Mouse (Mus musculus) forebrain, embryonic 16.5 days (tissue): Measurements from ENCODE around the gene Arid3b. TPM values are rescaled to one million over a fixed set of nuclear protein-coding genes. Genes with fewer than 3 reads are reported as not detected.
A peak's percentile ranks its signal among the peaks of the same experiment; 100 is the strongest.

Experiments used
- ATAC-seq: fragments of 200-750 bp; cut with Nextera tagmentation; 2 replicates; pipeline ENCODE4 v1.8.0; 2017; ENCODE audit warnings: mild to moderate bottlenecking, moderate library complexity
- H3K27ac ChIP-seq: fragments of 300-500 bp; sonication (generic); 2 replicates; pipeline ENCODE4 v1.5.1; 2014; ENCODE audit warnings: low read length, control low read depth
- H3K27me3 ChIP-seq: fragments of 300-500 bp; sonication (generic); replicated peaks from 2 replicates; pipeline ENCODE4 v1.6.1; 2014; ENCODE audit warnings: low read length; ENCODE audit not compliant: control insufficient read depth, insufficient read depth
- H3K36me3 ChIP-seq: fragments of 300-500 bp; sonication (generic); 2 replicates; pipeline ENCODE4 v1.6.1; 2014; ENCODE audit not compliant: control insufficient read depth, insufficient read depth
- H3K4me1 ChIP-seq: fragments of 300-500 bp; sonication (generic); replicated peaks from 2 replicates; pipeline ENCODE4 v1.6.1; 2014; ENCODE audit warnings: low read length; ENCODE audit not compliant: control insufficient read depth, insufficient read depth
- H3K4me2 ChIP-seq: fragments of 300-500 bp; sonication (generic); 2 replicates; pipeline ENCODE4 v1.6.1; 2014; ENCODE audit warnings: mild to moderate bottlenecking, low read length, control low read depth
- H3K4me3 ChIP-seq: fragments of 300-500 bp; sonication (generic); replicated peaks from 2 replicates; pipeline ENCODE4 v1.5.1; 2014; ENCODE audit warnings: mild to moderate bottlenecking, low read length, control low read depth
- H3K9ac ChIP-seq: fragments of 300-500 bp; sonication (generic); replicated peaks from 2 replicates; pipeline ENCODE4 v1.6.1; 2014; ENCODE audit warnings: low read depth, low read length, control low read depth
- H3K9me3 ChIP-seq: fragments of 300-500 bp; sonication (generic); 2 replicates; pipeline ENCODE4 v1.6.1; 2016; ENCODE audit warnings: low read length; ENCODE audit not compliant: control insufficient read depth
- WGBS: fragments of 180-500 bp; shearing (Covaris S2); extraction: QIAGEN DNeasy Blood & Tissue Kit; methylation state at CpG from one replicate; pipeline ENCODE4 v1.1.7; 2014; 5-methylcytosine and 5-hydroxymethylcytosine counted together
- polyA plus RNA-seq: library from polyadenylated mRNA; unstranded; fragments of >200 nt; fragmentation: Nextera tagmentation; extraction: Ambion mirVana; gene quantifications from 2 replicates; pipeline ENCODE4 v1.2.1, GENCODE M21; 2015

Gene Arid3b
- polyA plus RNA-seq, 1 experiment from 2014 or later: 10.6 TPM

DNA sequence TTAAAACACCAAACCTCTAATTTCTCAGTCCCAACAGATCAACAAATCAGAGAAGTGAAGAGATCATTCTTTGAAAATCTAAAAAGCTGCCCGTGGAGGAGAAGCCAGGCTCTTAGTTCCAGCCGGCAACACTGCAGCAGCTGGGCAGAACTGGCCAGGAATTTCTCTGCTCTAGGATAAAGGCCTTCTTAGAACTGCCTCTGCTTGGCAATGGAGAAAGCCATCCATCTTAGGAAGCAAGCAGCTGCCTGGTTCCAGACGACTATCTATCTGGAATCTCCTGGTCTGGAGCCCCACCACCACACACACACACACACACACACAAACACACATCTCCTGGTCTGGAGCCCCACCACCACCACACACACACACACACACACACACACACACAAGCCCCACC lies 21.7 kb downstream of the Arid3b start:
- no peak overlapping the region for H3K9ac ChIP-seq
- peaks cover 39% of the 10 kb centered on the region for H3K4me1 ChIP-seq
- no peaks in the 10 kb centered on the region for H3K36me3 ChIP-seq
- 45% methylated on average over 3 of the region's 3 CpGs for WGBS
- ATAC-seq: no peak
- no peaks in the 10 kb centered on the region for H3K27me3 ChIP-seq
- no peaks in the 10 kb centered on the region for H3K9me3 ChIP-seq
- H3K4me2 ChIP-seq: no peak overlapping the region
- no peak overlapping the region for H3K4me3 ChIP-seq
- H3K27ac ChIP-seq: no peak overlapping the region

DNA sequence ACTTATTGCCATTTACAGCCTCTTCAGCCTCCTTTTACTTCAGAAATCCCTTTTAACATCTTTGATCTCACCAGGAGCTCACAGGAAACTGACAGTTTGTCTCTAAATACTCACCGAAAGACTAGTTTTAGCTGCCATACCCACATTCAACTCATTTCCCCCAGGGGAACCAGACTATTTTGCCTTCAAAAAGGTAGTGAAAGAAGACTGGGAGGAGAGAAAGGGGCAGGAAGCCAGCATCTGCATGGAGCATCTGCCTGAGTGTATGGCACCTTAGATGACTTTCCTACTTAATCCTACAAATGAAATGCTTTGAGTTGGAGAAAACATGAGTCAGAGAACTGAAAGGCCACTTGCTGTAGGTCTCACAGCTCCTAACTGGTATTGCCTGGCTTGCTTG lies 22.6 kb downstream of the Arid3b start:
- no peaks in the 10 kb centered on the region for H3K27me3 ChIP-seq
- no peaks in the 10 kb centered on the region for H3K36me3 ChIP-seq
- H3K27ac ChIP-seq: no peak overlapping the region
- no peak overlapping the region for H3K4me3 ChIP-seq
- H3K4me1 ChIP-seq: peaks cover 44% of the 10 kb centered on the region
- H3K4me2 ChIP-seq: no peak overlapping the region
- no peak overlapping the region for H3K9ac ChIP-seq
- 19% methylated on average over 1 of the region's 1 CpGs for WGBS
- no peaks in the 10 kb centered on the region for H3K9me3 ChIP-seq
- ATAC-seq: no peak

DNA sequence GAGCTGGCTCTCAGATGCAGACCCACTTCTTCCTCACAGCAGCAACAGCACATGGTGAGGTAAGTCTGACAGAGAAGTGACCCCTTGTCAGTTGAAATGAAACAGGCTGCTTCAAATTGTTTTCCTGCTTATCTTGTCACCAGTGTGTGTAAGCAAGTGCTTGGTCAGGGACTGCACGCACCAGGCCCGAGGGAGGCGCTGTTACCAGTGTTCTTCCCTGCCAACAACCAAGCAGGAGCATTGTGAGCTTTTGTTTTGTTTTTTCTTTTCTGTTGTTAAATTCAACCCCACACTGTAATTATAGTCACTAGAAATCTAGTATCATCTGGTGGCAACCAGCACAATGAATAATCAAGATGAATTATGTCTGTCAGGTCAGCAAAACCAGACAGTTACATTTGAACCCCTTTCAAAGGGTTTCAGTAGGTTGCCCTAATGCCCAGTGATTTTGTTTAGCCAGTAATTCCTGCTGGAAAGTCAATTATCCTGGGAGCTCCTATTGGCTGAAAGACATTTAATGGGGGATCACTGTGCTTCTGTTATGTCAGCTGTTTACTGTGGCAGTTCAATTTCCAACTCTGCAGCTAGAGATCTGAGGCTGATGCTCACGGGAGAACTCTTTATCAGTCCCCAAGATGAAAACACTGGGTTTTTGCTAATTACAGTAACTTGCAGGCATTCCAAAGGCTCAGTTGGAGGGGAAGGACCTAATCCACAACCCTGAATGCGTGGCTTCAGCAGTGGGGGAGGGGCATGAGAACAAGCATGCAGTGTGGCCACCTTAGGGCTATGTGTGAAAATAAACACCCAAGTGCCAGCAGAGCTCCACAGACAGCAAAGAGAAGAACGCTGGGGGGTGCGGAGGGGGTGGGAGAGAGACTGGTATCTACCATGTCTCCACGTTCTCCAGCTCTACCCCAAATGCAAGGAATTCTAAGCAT lies 24.5 kb downstream of the Arid3b start:
- Histone ChIP-seq H3K27me3 (no peaks in the 10 kb centered on the region), H3K27ac (peak overlapping the region; percentile 16), H3K4me1 (peaks cover 47% of the 10 kb centered on the region), H3K9ac (no peak overlapping the region), H3K4me3 (no peak overlapping the region), H3K4me2 (no peak overlapping the region), H3K9me3 (no peaks in the 10 kb centered on the region), H3K36me3 (no peaks in the 10 kb centered on the region)
- 27% methylated on average over 8 of the region's 8 CpGs for WGBS
- peak; percentile 22; the same call in 1 of the 2 replicates for ATAC-seq

DNA sequence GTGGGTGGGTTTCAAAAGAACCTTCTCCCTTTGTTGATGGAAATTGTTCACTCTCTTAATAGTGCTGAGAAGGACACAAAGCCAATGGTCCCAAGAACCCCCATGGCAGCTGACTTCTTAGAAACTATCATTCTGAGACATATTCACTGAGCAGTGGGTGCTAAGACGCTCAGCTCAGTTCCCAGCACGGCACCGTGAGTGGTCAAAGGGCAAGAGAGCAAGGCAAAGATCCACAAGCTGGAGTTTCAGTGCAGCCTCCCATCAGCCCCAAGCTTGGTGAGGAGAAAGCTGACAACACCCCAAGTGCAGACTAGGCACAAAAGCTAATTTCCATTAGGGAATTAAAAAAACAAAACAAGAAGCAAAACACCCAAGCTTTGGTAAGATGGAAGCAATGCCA lies 25.9 kb downstream of the Arid3b start:
- ATAC-seq: no peak
- no peak overlapping the region for H3K4me3 ChIP-seq
- WGBS: 79% methylated on average over 3 of the region's 3 CpGs
- no peak overlapping the region for H3K27ac ChIP-seq
- no peaks in the 10 kb centered on the region for H3K27me3 ChIP-seq
- H3K36me3 ChIP-seq: no peaks in the 10 kb centered on the region
- no peak overlapping the region for H3K9ac ChIP-seq
- no peak overlapping the region for H3K4me2 ChIP-seq
- no peaks in the 10 kb centered on the region for H3K9me3 ChIP-seq
- H3K4me1 ChIP-seq: peaks cover 45% of the 10 kb centered on the region

DNA sequence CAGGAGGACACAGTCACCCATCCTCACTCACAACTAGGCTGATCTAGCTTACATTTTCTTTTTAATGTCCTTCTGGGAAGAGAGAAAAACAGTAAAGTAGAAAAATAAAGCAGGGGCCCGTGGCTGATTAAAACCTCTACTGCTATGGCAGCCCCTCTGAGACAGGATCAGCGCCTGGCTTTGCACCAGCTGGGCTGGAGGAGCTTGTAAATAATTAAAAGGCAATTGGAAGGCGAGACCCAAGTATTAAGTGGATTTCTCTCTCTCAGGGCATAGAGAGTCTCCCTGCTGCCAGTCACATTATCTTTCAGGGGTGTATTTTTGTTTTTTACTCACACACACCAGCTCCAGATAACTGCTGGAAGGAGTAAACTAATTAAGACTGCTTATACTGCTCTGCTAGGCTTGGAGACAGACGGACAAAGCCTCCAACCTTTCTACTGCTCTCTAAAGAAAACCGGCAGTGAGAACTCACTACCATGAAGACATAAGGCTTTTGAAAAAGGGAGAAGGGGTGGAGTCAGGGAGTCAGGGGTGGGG lies 27.8 kb downstream of the Arid3b start:
- peak; percentile 67 for ATAC-seq
- peaks cover 38% of the 10 kb centered on the region for H3K4me1 ChIP-seq
- H3K9ac ChIP-seq: no peak overlapping the region
- no peaks in the 10 kb centered on the region for H3K27me3 ChIP-seq
- H3K4me3 ChIP-seq: no peak overlapping the region
- H3K27ac ChIP-seq: peak overlapping the region; percentile 58
- H3K4me2 ChIP-seq: no peak overlapping the region
- no peaks in the 10 kb centered on the region for H3K9me3 ChIP-seq
- H3K36me3 ChIP-seq: no peaks in the 10 kb centered on the region
- 8% methylated on average over 5 of the region's 5 CpGs for WGBS

DNA sequence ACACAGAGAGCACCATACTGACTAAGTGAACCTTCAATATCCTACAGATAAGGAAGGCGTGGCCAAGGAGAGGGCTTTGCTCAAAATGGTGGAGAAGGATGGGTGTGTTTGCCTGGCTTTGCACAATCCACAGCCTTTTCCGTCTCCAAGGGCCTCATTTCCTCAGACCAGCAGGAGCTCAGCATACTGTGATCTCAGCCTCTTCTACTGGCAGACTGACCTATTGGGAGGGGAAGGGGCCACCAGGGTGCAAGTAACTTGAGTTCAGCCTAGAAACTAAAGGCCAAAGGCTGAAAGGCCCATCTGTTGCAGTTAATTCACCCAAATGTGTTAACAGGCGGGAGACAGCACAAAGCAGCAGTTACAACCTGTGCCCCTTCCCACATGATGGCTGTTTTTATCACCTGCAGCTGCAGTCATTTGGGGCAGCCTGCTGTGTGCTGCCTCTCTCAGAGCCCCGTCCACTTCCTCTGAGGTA lies 29.4 kb downstream of the Arid3b start:
- Histone ChIP-seq H3K4me3 (no peak overlapping the region), H3K4me1 (peaks cover 29% of the 10 kb centered on the region), H3K9me3 (no peaks in the 10 kb centered on the region), H3K4me2 (no peak overlapping the region), H3K27me3 (no peaks in the 10 kb centered on the region), H3K27ac (no peak overlapping the region), H3K9ac (no peak overlapping the region), H3K36me3 (no peaks in the 10 kb centered on the region)
- no peak for ATAC-seq
- WGBS: 75% methylated on average over 4 of the region's 4 CpGs

DNA sequence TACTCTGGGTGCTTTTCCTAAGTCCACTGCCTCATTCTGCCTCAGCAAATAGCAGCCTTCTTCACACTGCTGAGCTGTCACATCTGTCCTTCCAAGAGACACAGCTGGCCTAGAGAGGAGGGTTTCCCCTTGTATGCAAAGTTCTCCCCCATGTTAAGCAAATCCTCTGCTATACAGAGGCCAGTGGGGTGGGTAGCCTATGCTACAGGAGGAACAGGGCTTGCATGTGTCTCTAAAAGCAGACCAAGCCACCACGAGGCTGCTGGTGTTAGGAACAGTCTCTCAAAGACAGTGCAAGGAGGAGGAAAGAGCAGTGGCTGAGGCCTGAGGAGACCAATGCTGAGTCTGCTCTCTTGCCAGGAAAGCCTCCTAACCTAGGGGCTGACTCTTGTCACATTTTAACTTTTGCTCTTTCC lies 30.5 kb downstream of the Arid3b start:
- Histone ChIP-seq H3K27ac (no peak overlapping the region), H3K4me2 (no peak overlapping the region), H3K9ac (no peak overlapping the region), H3K4me1 (peaks cover 20% of the 10 kb centered on the region), H3K9me3 (no peaks in the 10 kb centered on the region), H3K36me3 (no peaks in the 10 kb centered on the region), H3K4me3 (no peak overlapping the region), H3K27me3 (no peaks in the 10 kb centered on the region)
- no peak for ATAC-seq
- WGBS: 42% methylated on average over 1 of the region's 1 CpGs

DNA sequence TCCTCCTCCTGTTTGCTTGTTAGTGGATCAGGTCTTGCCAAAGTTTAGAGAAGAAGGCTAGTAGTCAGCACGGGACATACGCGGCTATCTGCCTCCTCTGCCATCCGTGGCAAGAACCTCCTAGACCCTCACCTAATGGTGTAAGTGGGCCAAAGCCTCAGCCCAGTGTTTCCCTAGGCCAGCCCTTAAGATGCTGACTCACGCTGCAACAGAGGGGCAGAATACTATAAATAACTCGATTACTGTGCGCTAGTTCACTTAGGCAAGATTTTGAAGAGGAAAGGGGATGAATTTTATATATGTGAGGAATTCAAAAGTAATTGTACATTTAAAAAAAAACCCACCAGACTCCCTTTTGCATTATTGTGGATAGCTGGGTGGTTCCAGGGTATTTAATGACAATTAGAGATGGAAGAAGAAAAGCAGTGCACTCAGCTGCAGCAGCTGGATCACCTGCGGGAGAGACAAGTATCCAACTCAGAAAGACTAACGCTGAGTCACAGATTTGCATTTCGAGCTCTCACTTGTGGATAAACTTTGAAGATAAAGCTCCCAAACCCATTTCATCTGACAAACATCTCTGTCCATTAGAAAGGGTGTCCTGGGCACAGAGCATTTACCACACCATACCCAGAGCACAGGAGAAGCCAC lies 31.4 kb downstream of the Arid3b start:
- Histone ChIP-seq H3K4me3 (no peak overlapping the region), H3K9ac (no peak overlapping the region), H3K4me2 (no peak overlapping the region), H3K9me3 (no peaks in the 10 kb centered on the region), H3K27ac (no peak overlapping the region), H3K36me3 (no peaks in the 10 kb centered on the region), H3K27me3 (no peaks in the 10 kb centered on the region), H3K4me1 (peaks cover 20% of the 10 kb centered on the region)
- WGBS: 82% methylated on average over 10 of the region's 10 CpGs
- ATAC-seq: no peak

DNA sequence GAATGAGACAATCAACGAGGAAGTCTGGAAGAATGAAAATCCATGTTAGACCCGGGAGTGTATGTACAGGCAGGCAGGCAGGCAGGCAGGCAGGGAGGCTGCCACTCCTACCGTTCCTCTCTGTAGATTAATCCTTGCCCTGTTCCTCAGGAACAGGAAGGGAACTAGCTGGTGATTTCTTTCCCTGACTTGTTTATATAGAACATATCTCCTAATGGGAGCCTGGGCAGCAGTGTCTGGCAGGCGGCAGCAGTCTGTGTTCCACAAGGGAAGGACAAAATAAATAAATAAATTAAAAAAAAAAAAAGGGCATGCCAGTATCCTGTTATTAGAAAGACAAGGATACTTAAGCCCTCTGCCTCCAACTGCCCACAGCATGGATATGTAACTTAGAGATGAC lies 32.8 kb downstream of the Arid3b start:
- no peaks in the 10 kb centered on the region for H3K27me3 ChIP-seq
- H3K27ac ChIP-seq: no peak overlapping the region
- ATAC-seq: no peak
- H3K9ac ChIP-seq: no peak overlapping the region
- no peak overlapping the region for H3K4me3 ChIP-seq
- no peaks in the 10 kb centered on the region for H3K36me3 ChIP-seq
- peaks cover 18% of the 10 kb centered on the region for H3K4me1 ChIP-seq
- H3K9me3 ChIP-seq: no peaks in the 10 kb centered on the region
- 25% methylated on average over 4 of the region's 4 CpGs for WGBS
- H3K4me2 ChIP-seq: no peak overlapping the region
